Mouse (Mus musculus) forebrain, embryonic 16.5 days (tissue): ENCODE measurements at regions not wholly inside any gene's neighbourhood (a gene's known extent, or its start where the extent isn't known, plus 50 kb on each side); places are given as distances from the start of the nearest gene placed in this dataset.

Experiments used
- ATAC-seq: fragments of 200-750 bp; cut with Nextera tagmentation; 2 replicates; pipeline ENCODE4 v1.8.0; 2017; ENCODE audit warnings: mild to moderate bottlenecking, moderate library complexity
- H3K27ac ChIP-seq: fragments of 300-500 bp; sonication (generic); 2 replicates; pipeline ENCODE4 v1.5.1; 2014; ENCODE audit warnings: low read length, control low read depth
- H3K27me3 ChIP-seq: fragments of 300-500 bp; sonication (generic); replicated peaks from 2 replicates; pipeline ENCODE4 v1.6.1; 2014; ENCODE audit warnings: low read length; ENCODE audit not compliant: control insufficient read depth, insufficient read depth
- H3K36me3 ChIP-seq: fragments of 300-500 bp; sonication (generic); 2 replicates; pipeline ENCODE4 v1.6.1; 2014; ENCODE audit not compliant: control insufficient read depth, insufficient read depth
- H3K4me1 ChIP-seq: fragments of 300-500 bp; sonication (generic); replicated peaks from 2 replicates; pipeline ENCODE4 v1.6.1; 2014; ENCODE audit warnings: low read length; ENCODE audit not compliant: control insufficient read depth, insufficient read depth
- H3K4me2 ChIP-seq: fragments of 300-500 bp; sonication (generic); 2 replicates; pipeline ENCODE4 v1.6.1; 2014; ENCODE audit warnings: mild to moderate bottlenecking, low read length, control low read depth
- H3K4me3 ChIP-seq: fragments of 300-500 bp; sonication (generic); replicated peaks from 2 replicates; pipeline ENCODE4 v1.5.1; 2014; ENCODE audit warnings: mild to moderate bottlenecking, low read length, control low read depth
- H3K9ac ChIP-seq: fragments of 300-500 bp; sonication (generic); replicated peaks from 2 replicates; pipeline ENCODE4 v1.6.1; 2014; ENCODE audit warnings: low read depth, low read length, control low read depth
- H3K9me3 ChIP-seq: fragments of 300-500 bp; sonication (generic); 2 replicates; pipeline ENCODE4 v1.6.1; 2016; ENCODE audit warnings: low read length; ENCODE audit not compliant: control insufficient read depth
- WGBS: fragments of 180-500 bp; shearing (Covaris S2); extraction: QIAGEN DNeasy Blood & Tissue Kit; methylation state at CpG from one replicate; pipeline ENCODE4 v1.1.7; 2014; 5-methylcytosine and 5-hydroxymethylcytosine counted together

- WGBS: 88% methylated on average over 3 of the region's 3 CpGs
- Histone ChIP-seq H3K4me1 (no peaks in the 10 kb centered on the region), H3K9ac (no peak overlapping the region), H3K36me3 (no peaks in the 10 kb centered on the region), H3K4me3 (no peak overlapping the region), H3K27ac (no peak overlapping the region), H3K9me3 (no peaks in the 10 kb centered on the region), H3K27me3 (no peaks in the 10 kb centered on the region), H3K4me2 (no peak overlapping the region)
- no peak for ATAC-seq
Measured at GRCm38 (mm10) chr16:95857403-95857802, 133.4 kb downstream of the Psmg1 start.

- no peak overlapping the region for H3K9ac ChIP-seq
- no peaks in the 10 kb centered on the region for H3K36me3 ChIP-seq
- no peaks in the 10 kb centered on the region for H3K9me3 ChIP-seq
- H3K4me1 ChIP-seq: no peaks in the 10 kb centered on the region
- no peak for ATAC-seq
- H3K27ac ChIP-seq: no peak overlapping the region
- H3K4me3 ChIP-seq: no peak overlapping the region
- H3K4me2 ChIP-seq: no peak overlapping the region
- WGBS: 59% methylated on average over 2 of the region's 2 CpGs
- no peaks in the 10 kb centered on the region for H3K27me3 ChIP-seq
Measured at GRCm38 (mm10) chr16:95855230-95855629, 135.5 kb downstream of the Psmg1 start.

GRCm38 (mm10) chr16:95851907-95852306 is 138.9 kb downstream of the Psmg1 start:
- Histone ChIP-seq H3K9ac (no peak overlapping the region), H3K4me1 (peaks cover 8% of the 10 kb centered on the region; the same call in 1 of the 2 replicates), H3K4me2 (no peak overlapping the region), H3K27ac (no peak overlapping the region), H3K27me3 (no peaks in the 10 kb centered on the region), H3K4me3 (no peak overlapping the region), H3K36me3 (no peaks in the 10 kb centered on the region), H3K9me3 (no peaks in the 10 kb centered on the region)
- ATAC-seq: no peak
- WGBS: 83% methylated on average over 5 of the region's 5 CpGs

- H3K4me2 ChIP-seq: no peak overlapping the region
- ATAC-seq: no peak
- no peak overlapping the region for H3K4me3 ChIP-seq
- 41% methylated on average over 6 of the region's 6 CpGs for WGBS
- no peaks in the 10 kb centered on the region for H3K36me3 ChIP-seq
- no peaks in the 10 kb centered on the region for H3K27me3 ChIP-seq
- H3K9ac ChIP-seq: no peak overlapping the region
- H3K27ac ChIP-seq: no peak overlapping the region
- H3K9me3 ChIP-seq: no peaks in the 10 kb centered on the region
- peaks cover 11% of the 10 kb centered on the region; the same call in 1 of the 2 replicates for H3K4me1 ChIP-seq
Measured at GRCm38 (mm10) chr16:95848555-95849082, 142.1 kb downstream of the Psmg1 start.

- no peaks in the 10 kb centered on the region for H3K27me3 ChIP-seq
- no peaks in the 10 kb centered on the region for H3K9me3 ChIP-seq
- no peak overlapping the region for H3K4me3 ChIP-seq
- no peak for ATAC-seq
- no peak overlapping the region for H3K27ac ChIP-seq
- no peaks in the 10 kb centered on the region for H3K36me3 ChIP-seq
- H3K4me1 ChIP-seq: peaks cover 11% of the 10 kb centered on the region; the same call in 1 of the 2 replicates
- no peak overlapping the region for H3K4me2 ChIP-seq
- no peak overlapping the region for H3K9ac ChIP-seq
- WGBS: 34% methylated on average over 3 of the region's 3 CpGs
Measured at GRCm38 (mm10) chr16:95847765-95848483, 142.8 kb downstream of the Psmg1 start.

GRCm38 (mm10) chr16:95845323-95845860 is 143.5 kb downstream of the Ets2 start:
- 12% methylated on average over 10 of the region's 10 CpGs for WGBS
- Histone ChIP-seq H3K9ac (no peak overlapping the region), H3K4me1 (peaks cover 11% of the 10 kb centered on the region; the same call in 1 of the 2 replicates), H3K9me3 (no peaks in the 10 kb centered on the region), H3K4me3 (no peak overlapping the region), H3K4me2 (no peak overlapping the region), H3K36me3 (no peaks in the 10 kb centered on the region), H3K27ac (no peak overlapping the region), H3K27me3 (no peaks in the 10 kb centered on the region)
- peak; percentile 68 for ATAC-seq

- Histone ChIP-seq H3K27ac (no peak overlapping the region), H3K4me1 (peaks cover 11% of the 10 kb centered on the region; the same call in 1 of the 2 replicates), H3K4me2 (no peak overlapping the region), H3K9ac (no peak overlapping the region), H3K27me3 (no peaks in the 10 kb centered on the region), H3K9me3 (no peaks in the 10 kb centered on the region), H3K36me3 (no peaks in the 10 kb centered on the region), H3K4me3 (no peak overlapping the region)
- 54% methylated on average over 4 of the region's 4 CpGs for WGBS
- peak; percentile 43 for ATAC-seq
Measured at GRCm38 (mm10) chr16:95844691-95845090, 142.8 kb downstream of the Ets2 start.

- H3K36me3 ChIP-seq: no peaks in the 10 kb centered on the region
- H3K27me3 ChIP-seq: no peaks in the 10 kb centered on the region
- no peak overlapping the region for H3K4me3 ChIP-seq
- H3K27ac ChIP-seq: no peak overlapping the region
- no peak overlapping the region for H3K4me2 ChIP-seq
- no peaks in the 10 kb centered on the region for H3K9me3 ChIP-seq
- peaks cover 3% of the 10 kb centered on the region; the same call in 1 of the 2 replicates for H3K4me1 ChIP-seq
- 97% methylated on average over 3 of the region's 3 CpGs for WGBS
- H3K9ac ChIP-seq: no peak overlapping the region
- ATAC-seq: no peak
Measured at GRCm38 (mm10) chr16:95842766-95843165, 140.9 kb downstream of the Ets2 start.

GRCm38 (mm10) chr16:95839512-95840253 is 137.8 kb downstream of the Ets2 start:
- Histone ChIP-seq H3K27me3 (no peaks in the 10 kb centered on the region), H3K27ac (no peak overlapping the region), H3K4me1 (0 out of 2 replicates have a peak, but pooled peaks cover 2% of the 10 kb centered on the region), H3K4me3 (no peak overlapping the region), H3K9ac (no peak overlapping the region), H3K9me3 (no peaks in the 10 kb centered on the region), H3K36me3 (no peaks in the 10 kb centered on the region), H3K4me2 (no peak overlapping the region)
- 88% methylated on average over 5 of the region's 5 CpGs for WGBS
- no peak for ATAC-seq
